ENCODE assay signal across 12 mouse cellular contexts in genomic region chr6:91514135-91514534, GRCm38 (mm10). TPM values are rescaled to one million over a fixed set of nuclear protein-coding genes. Genes with fewer than 3 reads are reported as not detected.
DNase-seq lines count a peak whose midpoint lies in the region; ATAC-seq and TF ChIP-seq lines count a peak whose summit lies in the region.
"Had no signal": no experiment of that assay in that cellular context is flagged by ENCODE, and none has a peak within 500 bp of the region (broad histone marks: within the 10 kb centered on the region; RNA-seq: fewer than 3 reads in every experiment).

No protein-coding gene starts in this region.

- no peak overlapping the region for H3K4me3 ChIP-seq in heart, embryonic 15.5 days
- no peak overlapping the region for H3K4me3 ChIP-seq in heart, adult 2 months
- H3K4me3 ChIP-seq in lung, embryonic 16.5 days (ENCODE audit: low read length) = no peak overlapping the region
- no peak overlapping the region for H3K4me3 ChIP-seq in lung, adult 2 months (replicated peaks; ENCODE audit: extremely low read depth, low read depth, low read length)
- H3K4me3 ChIP-seq in intestine, embryonic 15.5 days (replicated peaks) = no peak overlapping the region
- H3K4me3 ChIP-seq in neural tube, embryonic 14.5 days (ENCODE audit: low read depth, low read length) = no peak overlapping the region

- H3K9me3 ChIP-seq in heart, embryonic 15.5 days (replicated peaks) = no peaks in the 10 kb centered on the region
- no peaks in the 10 kb centered on the region for H3K9me3 ChIP-seq in lung, embryonic 16.5 days (ENCODE audit: control insufficient read depth, low read length)
- no peaks in the 10 kb centered on the region for H3K9me3 ChIP-seq in intestine, embryonic 15.5 days
- no peaks in the 10 kb centered on the region for H3K9me3 ChIP-seq in neural tube, embryonic 14.5 days (ENCODE audit: control insufficient read depth, low read length)

- H3K4me1 ChIP-seq in heart, embryonic 15.5 days (replicated peaks) = peaks cover 30% of the 10 kb centered on the region
- H3K4me1 ChIP-seq in heart, adult 2 months (ENCODE audit: control insufficient read depth, insufficient read depth, low read length) = peaks cover 4% of the 10 kb centered on the region
- H3K4me1 ChIP-seq in lung, embryonic 16.5 days (replicated peaks; ENCODE audit: control insufficient read depth, insufficient read depth, low read length) = peaks cover 16% of the 10 kb centered on the region
- peaks cover 8% of the 10 kb centered on the region for H3K4me1 ChIP-seq in lung, adult 2 months (ENCODE audit: control insufficient read depth, insufficient read depth, low read length)
- peaks cover 4% of the 10 kb centered on the region; the same call in 1 of the 2 replicates for H3K4me1 ChIP-seq in intestine, embryonic 15.5 days (replicated peaks)
- peaks cover 11% of the 10 kb centered on the region; the same call in 1 of the 2 replicates for H3K4me1 ChIP-seq in neural tube, embryonic 14.5 days (ENCODE audit: control insufficient read depth, insufficient read depth, low read length)

- no peak for TF ChIP-seq CTCF in heart, adult 2 months (IDR thresholded peaks at IDR 0.05)
- TF ChIP-seq CTCF in lung, adult 2 months (IDR thresholded peaks at IDR 0.05; ENCODE audit: insufficient read depth, low read length) = no peak

- intact Hi-C loops in heart, adult 2 months (cut with DNase I) = no loop called here

- no peak overlapping the region for H3K9ac ChIP-seq in heart, embryonic 15.5 days
- H3K9ac ChIP-seq in heart, adult 2 months (ENCODE audit: low read depth, low read length) = no peak overlapping the region
- H3K9ac ChIP-seq in lung, embryonic 16.5 days (ENCODE audit: low read length) = peak overlapping the region; percentile 16; the same call in 1 of the 2 replicates
- no peak overlapping the region for H3K9ac ChIP-seq in intestine, embryonic 15.5 days
- H3K9ac ChIP-seq in neural tube, embryonic 14.5 days (replicated peaks; ENCODE audit: low read depth, low read length) = no peak overlapping the region

- TF ChIP-seq POLR2A in heart, adult 2 months (IDR thresholded peaks at IDR 0.05; ENCODE audit: insufficient read depth, low read depth, low read length) = no peak
- TF ChIP-seq POLR2A in lung, adult 2 months (IDR thresholded peaks at IDR 0.05; ENCODE audit: borderline replicate concordance, extremely low read depth, low read depth, low read length) = no peak

- ATAC-seq in heart, embryonic 15.5 days (replicated peaks; ENCODE audit: insufficient number of reproducible peaks, insufficient read depth, low FRiP score, low read depth) = no peak
- ATAC-seq in lung, embryonic 16.5 days (ENCODE audit: low read depth) = no peak
- no peak for ATAC-seq in intestine, embryonic 15.5 days
- ATAC-seq in neural tube, embryonic 14.5 days (ENCODE audit: low read depth) = no peak

- no peak overlapping the region for H3K27ac ChIP-seq in heart, embryonic 15.5 days
- no peak overlapping the region for H3K27ac ChIP-seq in heart, adult 2 months
- H3K27ac ChIP-seq in lung, embryonic 16.5 days (ENCODE audit: low read length) = no peak overlapping the region
- no peak overlapping the region for H3K27ac ChIP-seq in intestine, embryonic 15.5 days
- H3K27ac ChIP-seq in neural tube, embryonic 14.5 days (ENCODE audit: low read depth, low read length) = no peak overlapping the region
- H3K27ac ChIP-seq: left cerebral cortex, adult 2 months had no signal

- DNase-seq in heart, adult 2 months = no peak
- no peak for DNase-seq in lung, adult 2 months
- DNase-seq in right cerebral cortex, adult 2 months (ENCODE audit: low spot score in 2 of 2) = no peak
- DNase-seq in gastrocnemius, postnatal 10 days = no peak
- DNase-seq: kidney, adult 18-20 months; lung, postnatal 4 days; thymus, postnatal 14 days had no signal

- H3K27me3 ChIP-seq in heart, embryonic 15.5 days = no peaks in the 10 kb centered on the region
- no peaks in the 10 kb centered on the region for H3K27me3 ChIP-seq in heart, adult 2 months (ENCODE audit: control insufficient read depth, insufficient read depth, low read length)
- no peaks in the 10 kb centered on the region for H3K27me3 ChIP-seq in lung, embryonic 16.5 days (ENCODE audit: control insufficient read depth, insufficient read depth, low read depth, low read length)
- no peaks in the 10 kb centered on the region for H3K27me3 ChIP-seq in intestine, embryonic 15.5 days (replicated peaks)
- H3K27me3 ChIP-seq in neural tube, embryonic 14.5 days (ENCODE audit: control insufficient read depth, insufficient read depth, low read length) = no peaks in the 10 kb centered on the region

- TF ChIP-seq EP300 in heart, adult 2 months (IDR thresholded peaks at IDR 0.05; ENCODE audit: insufficient read depth, low read depth, low read length) = no peak

- H3K79me2 ChIP-seq in heart, adult 2 months (replicated peaks; ENCODE audit: control insufficient read depth, insufficient read depth, low read length) = 0 out of 2 replicates have a peak, but pooled peaks cover 2% of the 10 kb centered on the region

- H3K4me2 ChIP-seq in heart, embryonic 15.5 days = 0 out of 2 replicates have a peak overlapping the region, but pooled peaks have one; percentile 86
- H3K4me2 ChIP-seq in lung, embryonic 16.5 days (ENCODE audit: low read depth, low read length) = 0 out of 2 replicates have a peak overlapping the region, but pooled peaks have one; percentile 81
- H3K4me2 ChIP-seq in intestine, embryonic 15.5 days (replicated peaks) = peak overlapping the region; percentile 77; the same call in 1 of the 2 replicates
- H3K4me2 ChIP-seq in neural tube, embryonic 14.5 days (ENCODE audit: low read depth, low read length) = peak overlapping the region; percentile 81; the same call in 1 of the 2 replicates

- peaks cover 13% of the 10 kb centered on the region for H3K36me3 ChIP-seq in heart, embryonic 15.5 days
- H3K36me3 ChIP-seq in heart, adult 2 months (ENCODE audit: control insufficient read depth, insufficient read depth, low read length) = peaks cover 2% of the 10 kb centered on the region; the same call in 1 of the 2 replicates
- peaks cover 9% of the 10 kb centered on the region for H3K36me3 ChIP-seq in lung, embryonic 16.5 days (ENCODE audit: control insufficient read depth, insufficient read depth, low read length)
- H3K36me3 ChIP-seq in intestine, embryonic 15.5 days = no peaks in the 10 kb centered on the region
- H3K36me3 ChIP-seq in neural tube, embryonic 14.5 days (ENCODE audit: control insufficient read depth, insufficient read depth, low read length) = peaks cover under 1% of the 10 kb centered on the region; the same call in 1 of the 2 replicates

RNA-seq across cellular contexts. Expression of gene Xpc, which starts 1.6 kb away (rescaled TPM):
- polyA plus RNA-seq in heart, embryonic 15.5 days (2015; fragmentation: Nextera tagmentation; extraction: Ambion mirVana) = 10.5 and 13.1 TPM in 2 replicates
- total RNA-seq in heart, adult 2 months (2021) = 10 to 100 TPM in 1 of 2 experiments, 1 to 10 TPM in 1; 9.3 to 10.7 TPM
- 5.6 and 7.7 TPM in 2 replicates for polyA plus RNA-seq in heart, adult 2 months (2012; rRNA removed)
- polyA plus RNA-seq in lung, embryonic 16.5 days (2015; fragmentation: Nextera tagmentation; extraction: Ambion mirVana) = 17.9 and 18.9 TPM in 2 replicates
- 12.4 and 17.3 TPM in 2 replicates for polyA plus RNA-seq in lung, adult 2 months (2012; rRNA removed)
- 15.3 and 16.8 TPM in 2 replicates for polyA plus RNA-seq in intestine, embryonic 15.5 days (2015; fragmentation: Nextera tagmentation; extraction: Ambion mirVana)
- 16.9 and 20.5 TPM in 2 replicates for polyA plus RNA-seq in neural tube, embryonic 14.5 days (2014; fragmentation: Nextera tagmentation; extraction: Ambion mirVana)
- total RNA-seq in gastrocnemius, postnatal 10 days (2021) = 1 to 10 TPM; 5.9 to 8.4 TPM

RNA-seq across cellular contexts. Expression of gene Lsm3, which starts 1.6 kb away (rescaled TPM):
- polyA plus RNA-seq in heart, embryonic 15.5 days (2015; fragmentation: Nextera tagmentation; extraction: Ambion mirVana) = 155 and 161 TPM in 2 replicates
- 10 to 100 TPM; 55.8 to 59.7 TPM for total RNA-seq in heart, adult 2 months (2021)
- polyA plus RNA-seq in heart, adult 2 months (2012; rRNA removed) = 31.0 and 50.3 TPM in 2 replicates
- 245 and 255 TPM in 2 replicates for polyA plus RNA-seq in lung, embryonic 16.5 days (2015; fragmentation: Nextera tagmentation; extraction: Ambion mirVana)
- polyA plus RNA-seq in lung, adult 2 months (2012; rRNA removed) = 7.7 and 10.8 TPM in 2 replicates
- polyA plus RNA-seq in intestine, embryonic 15.5 days (2015; fragmentation: Nextera tagmentation; extraction: Ambion mirVana) = 268 and 270 TPM in 2 replicates
- polyA plus RNA-seq in neural tube, embryonic 14.5 days (2014; fragmentation: Nextera tagmentation; extraction: Ambion mirVana) = 149 and 172 TPM in 2 replicates
- total RNA-seq in gastrocnemius, postnatal 10 days (2021) = 10 to 100 TPM; 55.2 to 57.3 TPM

RNA-seq across cellular contexts. Expression of gene Tmem43, which starts 40.6 kb away (rescaled TPM):
- 24.8 and 33.4 TPM in 2 replicates for polyA plus RNA-seq in heart, embryonic 15.5 days (2015; fragmentation: Nextera tagmentation; extraction: Ambion mirVana)
- total RNA-seq in heart, adult 2 months (2021) = 10 to 100 TPM; 23.1 to 24.4 TPM
- 29.8 and 34.0 TPM in 2 replicates for polyA plus RNA-seq in heart, adult 2 months (2012; rRNA removed)
- 52.4 and 57.1 TPM in 2 replicates for polyA plus RNA-seq in lung, embryonic 16.5 days (2015; fragmentation: Nextera tagmentation; extraction: Ambion mirVana)
- polyA plus RNA-seq in lung, adult 2 months (2012; rRNA removed) = 65.2 and 79.5 TPM in 2 replicates
- 36.4 and 40.5 TPM in 2 replicates for polyA plus RNA-seq in intestine, embryonic 15.5 days (2015; fragmentation: Nextera tagmentation; extraction: Ambion mirVana)
- polyA plus RNA-seq in neural tube, embryonic 14.5 days (2014; fragmentation: Nextera tagmentation; extraction: Ambion mirVana) = 37.6 and 43.6 TPM in 2 replicates
- total RNA-seq in gastrocnemius, postnatal 10 days (2021) = 10 to 100 TPM; 32.5 to 41.5 TPM

RNA-seq across cellular contexts. Expression of gene Chchd4, which starts 40.8 kb away (rescaled TPM):
- 29.0 and 31.0 TPM in 2 replicates for polyA plus RNA-seq in heart, embryonic 15.5 days (2015; fragmentation: Nextera tagmentation; extraction: Ambion mirVana)
- 10 to 100 TPM; 15.3 to 17.0 TPM for total RNA-seq in heart, adult 2 months (2021)
- 8.7 and 12.8 TPM in 2 replicates for polyA plus RNA-seq in heart, adult 2 months (2012; rRNA removed)
- 22.2 and 23.8 TPM in 2 replicates for polyA plus RNA-seq in lung, embryonic 16.5 days (2015; fragmentation: Nextera tagmentation; extraction: Ambion mirVana)
- 3.5 and 4.4 TPM in 2 replicates for polyA plus RNA-seq in lung, adult 2 months (2012; rRNA removed)
- polyA plus RNA-seq in intestine, embryonic 15.5 days (2015; fragmentation: Nextera tagmentation; extraction: Ambion mirVana) = 38.0 and 39.7 TPM in 2 replicates
- 40.6 and 45.1 TPM in 2 replicates for polyA plus RNA-seq in neural tube, embryonic 14.5 days (2014; fragmentation: Nextera tagmentation; extraction: Ambion mirVana)
- 10 to 100 TPM in 1 of 2 experiments, 1 to 10 TPM in 1; 9.9 to 10.0 TPM for total RNA-seq in gastrocnemius, postnatal 10 days (2021)
